Mouse (Mus musculus) urinary bladder, postnatal 4 days (tissue): ENCODE measurements around the gene Camta1.

Experiments used
- DNase-seq, 2 experiments: peaks; one replicate each; pipeline ENCODE4 v3.0.0; 2021 to 2022; ENCODE audit warnings: low spot score in 2 of 2

Camta1 gene

DNA sequence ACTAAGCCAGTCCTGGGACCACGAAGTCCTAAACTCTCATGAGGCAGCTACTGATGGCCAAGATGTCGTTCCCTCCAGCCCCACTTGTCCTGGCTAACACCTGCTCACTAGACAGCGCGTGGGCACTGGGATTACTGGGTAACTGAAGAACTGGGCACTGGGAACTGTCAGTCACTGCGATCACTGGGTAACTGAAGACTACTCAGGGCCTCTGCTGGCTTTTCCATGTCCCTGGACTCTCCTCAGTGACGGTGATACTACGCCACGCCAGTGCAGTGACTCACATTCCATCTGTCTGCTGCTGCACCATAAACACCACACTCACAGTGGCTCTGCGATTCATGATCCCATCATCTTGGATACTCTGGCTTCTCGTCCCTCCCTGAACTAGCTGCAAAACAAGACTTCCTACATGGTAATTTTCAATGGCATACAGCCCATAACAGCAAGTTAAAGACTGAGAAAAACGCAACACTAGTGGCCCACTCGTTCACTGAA is 81.7 kb downstream of the Camta1 start:
- DNase-seq: no peak

DNA sequence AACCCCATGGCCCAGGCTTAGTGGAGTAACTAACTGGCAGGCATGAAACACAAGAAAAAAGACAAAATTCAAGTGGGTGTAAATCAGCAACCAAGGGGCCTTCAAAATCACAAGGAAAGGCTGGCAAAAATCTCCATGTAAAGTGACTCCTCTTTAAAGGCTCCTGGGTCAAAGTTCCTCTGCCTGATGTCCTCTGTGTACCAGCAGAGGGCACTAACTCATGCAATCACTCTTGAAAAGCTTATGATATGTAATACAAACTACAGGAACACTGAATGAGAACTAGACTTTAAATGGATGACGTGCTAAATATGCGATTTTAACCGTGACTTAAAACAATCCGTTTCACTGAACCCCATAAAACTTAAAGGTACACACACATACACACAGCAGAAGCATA is 83.2 kb downstream of the Camta1 start:
- no peak for DNase-seq

DNA sequence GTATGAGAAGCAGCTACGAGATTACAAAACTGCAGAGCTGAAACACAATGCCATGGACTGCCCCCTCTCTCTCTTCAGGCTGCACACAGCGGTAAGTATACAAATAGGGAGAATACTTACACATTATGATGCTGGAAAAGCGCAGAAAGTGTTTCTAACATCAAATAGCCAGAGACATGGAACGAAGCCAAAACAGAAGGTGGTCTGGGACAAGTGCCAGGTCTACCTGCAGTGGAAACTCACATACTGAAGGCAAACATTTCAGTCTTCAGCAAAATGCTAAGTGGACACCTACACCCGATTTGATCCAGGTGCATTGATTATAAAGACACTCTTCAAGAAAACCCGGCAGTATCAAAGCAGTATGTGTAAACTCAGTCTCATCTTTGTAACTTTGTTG is 84.2 kb downstream of the Camta1 start:
- DNase-seq: no peak

DNA sequence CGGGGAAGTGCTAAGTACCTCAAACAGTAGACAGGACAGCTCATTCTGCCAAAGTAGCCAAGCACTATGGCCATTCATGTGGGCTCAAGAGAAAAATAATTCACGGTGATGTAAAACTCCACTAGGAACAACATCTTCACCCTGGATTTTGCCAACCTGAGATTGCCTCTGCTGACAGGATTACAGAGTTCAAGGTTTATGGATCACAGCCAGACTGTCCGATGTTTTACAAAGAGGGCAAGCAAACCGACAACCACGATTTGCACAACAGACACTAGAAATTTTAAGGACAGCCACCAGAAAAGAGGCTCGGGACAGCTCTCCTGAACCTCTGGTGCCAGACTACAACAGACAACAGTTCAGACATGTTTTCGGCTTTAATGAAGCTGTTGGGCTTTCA is 86.2 kb downstream of the Camta1 start:
- DNase-seq: no peak

DNA sequence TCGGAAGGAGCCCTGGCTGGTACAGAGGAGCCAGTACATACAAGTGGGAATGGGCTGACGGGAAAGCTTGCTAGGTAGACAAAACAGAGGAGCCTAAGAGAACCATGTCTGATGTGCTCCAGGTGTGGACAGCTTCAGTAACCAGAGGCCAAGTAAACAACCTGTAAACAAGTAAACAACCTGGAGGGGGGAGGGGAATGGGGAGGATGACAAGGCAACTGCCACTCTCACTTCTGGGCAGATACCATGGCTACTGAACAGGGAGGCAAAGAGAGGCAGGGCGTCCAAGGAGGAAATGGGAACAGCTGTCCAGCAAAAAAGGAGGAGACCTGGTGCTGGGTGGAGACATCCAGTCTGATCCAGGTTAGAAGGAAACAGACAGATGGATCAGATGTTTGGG is 88.0 kb downstream of the Camta1 start:
- no peak for DNase-seq

DNA sequence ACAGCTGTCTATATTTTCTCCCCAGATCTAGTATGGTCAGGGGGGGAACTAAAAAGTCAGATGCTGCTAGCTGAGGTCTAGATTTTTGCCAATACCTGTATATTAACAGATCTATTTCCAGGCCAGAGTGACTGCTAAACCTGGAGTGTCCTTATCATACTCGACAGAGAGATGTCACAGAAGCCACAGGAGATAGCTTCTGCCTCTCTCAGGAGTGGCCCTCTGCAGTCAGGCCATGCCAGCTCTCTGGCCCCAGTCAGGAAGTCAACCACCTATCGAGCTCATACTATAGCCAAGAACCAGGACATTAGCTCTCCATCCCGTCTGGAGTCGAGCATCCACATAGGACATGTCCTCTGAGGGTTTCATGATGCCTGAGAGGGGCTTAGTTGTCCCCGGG is 88.7 kb downstream of the Camta1 start:
- DNase-seq: no peak

DNA sequence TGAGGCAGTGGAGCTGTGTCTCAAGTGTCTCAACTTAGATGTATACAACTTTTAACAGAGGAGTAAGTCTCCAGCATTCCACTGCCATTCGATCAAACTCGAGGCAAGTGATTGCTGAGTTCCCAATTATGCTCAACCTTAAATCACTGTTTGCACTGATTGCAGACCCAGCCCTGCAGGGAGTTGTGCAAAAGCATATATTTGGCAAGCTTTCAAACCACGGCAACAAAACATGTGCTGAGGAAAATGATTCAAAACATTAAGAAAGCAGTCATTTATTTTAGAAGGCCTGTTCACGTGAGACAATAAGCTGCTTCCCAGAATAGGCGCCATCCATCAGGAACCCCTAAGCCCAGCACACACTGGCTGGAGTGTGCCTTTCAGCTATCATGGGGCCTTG is 91.0 kb downstream of the Camta1 start:
- no peak for DNase-seq

DNA sequence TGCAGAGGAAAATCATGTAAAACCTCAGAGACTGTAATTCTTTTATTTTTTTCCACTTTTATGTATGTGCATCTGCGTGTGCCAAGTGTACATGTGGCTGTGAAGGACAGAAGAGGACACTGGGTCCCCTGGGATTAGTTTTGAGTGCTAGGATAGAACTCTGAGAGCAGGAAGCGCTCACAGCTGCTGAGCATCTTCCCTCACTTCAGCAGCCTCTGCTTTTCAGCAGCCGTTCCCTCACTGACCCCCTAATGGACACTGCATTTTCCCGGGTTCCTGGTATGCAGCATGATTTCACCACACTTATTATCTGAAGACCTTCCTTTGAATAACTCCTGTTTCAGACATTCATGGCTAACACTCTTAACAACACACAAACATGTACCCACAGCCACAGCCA is 93.9 kb downstream of the Camta1 start:
- no peak for DNase-seq

DNA sequence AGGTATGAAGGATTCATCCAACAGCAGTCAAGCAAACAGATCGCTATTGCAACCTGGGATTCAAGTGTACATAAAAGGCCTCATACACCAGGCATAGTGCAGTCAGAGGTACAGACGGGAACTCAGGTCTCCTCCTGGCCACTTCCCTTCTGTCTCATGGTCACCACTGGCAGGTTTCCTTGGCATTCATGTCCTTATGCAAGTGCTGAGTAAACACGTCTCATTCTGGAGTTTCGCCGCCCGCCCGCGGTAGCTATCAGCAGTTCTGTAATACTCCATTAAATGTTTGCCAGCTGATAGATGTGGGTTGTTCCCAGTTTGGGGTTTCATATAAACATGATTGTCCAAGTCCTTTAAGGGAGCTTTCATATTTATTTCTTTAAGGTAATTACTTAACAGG is 94.3 kb downstream of the Camta1 start:
- DNase-seq: no peak

DNA sequence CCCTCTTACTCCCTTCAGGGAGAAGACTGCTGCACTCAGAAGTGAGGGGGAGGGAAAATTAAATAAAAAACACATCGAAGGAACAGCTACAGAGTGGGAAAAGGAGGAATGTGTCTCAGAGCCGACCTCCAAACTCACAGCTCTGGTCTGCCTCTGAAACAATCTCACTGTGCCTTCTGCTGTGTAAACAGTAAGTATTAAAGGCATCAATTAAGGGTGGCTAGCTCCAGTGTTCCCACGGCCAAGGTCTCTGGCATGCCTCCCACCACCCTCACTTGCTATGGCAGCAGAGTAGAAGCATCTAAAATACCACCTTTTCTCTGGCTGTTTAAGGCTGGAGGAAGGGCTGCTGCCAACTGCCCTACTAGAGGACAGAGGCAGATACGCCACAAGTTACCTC is 96.3 kb downstream of the Camta1 start:
- DNase-seq: no peak

DNA sequence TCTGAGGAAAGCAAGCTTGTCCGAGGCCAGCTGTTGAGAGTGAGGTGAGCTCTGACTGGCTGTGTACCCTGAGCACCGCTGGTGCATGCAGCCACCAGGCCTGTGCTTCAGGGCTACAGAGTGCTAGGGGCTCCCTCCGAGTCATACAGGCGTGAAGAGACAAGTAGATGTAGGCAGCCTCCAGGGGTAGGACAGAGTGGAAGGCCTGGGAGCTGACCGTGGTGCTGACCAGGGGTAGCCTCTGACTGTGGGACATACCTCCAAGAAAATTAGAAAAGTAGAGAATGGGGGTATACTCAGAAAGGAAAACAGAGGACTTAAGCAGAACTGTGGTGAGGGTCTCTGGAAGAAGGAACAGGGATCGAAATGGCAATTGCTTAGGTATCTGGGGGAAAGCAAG is 97.7 kb downstream of the Camta1 start:
- no peak for DNase-seq

DNA sequence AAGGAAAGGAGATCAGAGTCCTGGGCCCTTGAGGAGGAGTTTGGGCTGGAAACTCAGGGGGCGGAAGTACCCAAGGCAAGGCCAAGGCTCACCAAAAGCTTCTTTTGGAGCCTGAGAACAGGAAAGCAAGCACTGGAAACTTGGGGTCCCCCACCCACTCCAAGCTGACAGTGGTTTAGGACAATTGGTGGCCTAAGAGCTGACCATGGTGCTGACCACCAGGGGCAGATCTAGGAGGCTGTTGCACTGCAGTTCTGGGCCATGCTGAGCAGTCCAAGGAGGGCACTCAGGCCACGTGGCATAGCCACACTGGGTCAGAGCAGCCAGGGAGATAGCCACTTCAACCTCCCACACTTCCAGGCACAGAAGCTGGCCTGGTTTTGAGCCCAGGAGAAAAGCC is 102.6 kb downstream of the Camta1 start:
- DNase-seq: no peak

DNA sequence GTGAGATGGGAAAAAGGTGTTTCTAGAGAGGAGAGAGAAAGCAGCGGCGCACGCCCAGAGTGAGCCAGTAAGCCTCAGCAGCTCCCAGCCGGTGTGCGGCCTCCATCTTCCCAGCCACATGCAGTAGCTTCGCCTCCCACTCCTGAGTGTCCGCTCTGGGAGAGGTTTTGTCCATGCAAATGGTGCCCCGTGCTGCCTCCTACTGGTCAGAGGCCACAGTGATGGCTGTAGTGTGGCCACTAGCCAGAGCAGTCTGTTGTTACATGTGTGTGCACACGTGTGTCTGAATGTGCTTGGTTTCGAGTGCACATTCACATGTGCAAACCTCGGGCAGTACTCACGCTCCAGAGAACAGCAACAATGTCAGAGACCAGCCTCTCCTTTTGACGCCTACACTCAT is 103.3 kb downstream of the Camta1 start:
- no peak for DNase-seq

DNA sequence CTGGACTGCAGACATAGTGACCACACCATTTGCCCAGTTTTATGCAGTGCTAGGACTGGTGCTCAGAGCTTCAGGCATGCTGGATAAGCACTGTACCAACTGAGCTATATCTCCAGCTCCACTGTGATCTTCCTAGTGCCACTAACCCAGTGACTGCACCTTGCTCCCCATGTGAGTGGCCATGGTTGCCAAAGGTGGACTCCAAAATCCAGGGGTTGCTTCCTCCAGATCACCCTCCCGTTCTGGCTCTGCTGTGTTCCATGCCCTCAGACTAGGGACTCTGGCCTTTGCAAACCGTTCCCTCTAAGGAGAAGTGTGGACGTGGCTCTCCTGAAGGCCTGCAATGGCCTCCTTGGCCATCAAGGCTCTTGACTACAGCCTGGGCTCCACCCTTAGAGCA is 104.4 kb downstream of the Camta1 start:
- DNase-seq: no peak

DNA sequence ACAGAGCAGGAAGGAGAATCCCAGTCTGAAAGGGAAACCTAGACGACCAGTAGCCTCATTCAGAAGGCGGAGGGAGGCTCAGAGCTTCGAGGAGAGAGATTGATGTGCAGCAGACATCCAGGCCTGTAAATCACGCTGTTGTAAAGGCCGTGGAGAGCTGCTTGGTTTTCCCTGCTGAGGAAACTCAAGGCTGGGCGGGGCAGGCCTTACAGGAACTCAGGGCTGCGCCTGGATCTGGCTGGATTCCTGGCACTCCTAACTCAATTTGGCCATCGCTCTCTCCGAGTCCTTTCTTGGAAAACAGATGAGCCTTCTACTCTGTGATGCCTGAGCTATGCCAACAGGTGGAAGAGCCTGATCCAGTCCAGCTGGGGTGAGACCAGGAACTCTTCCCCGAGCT is 105.3 kb downstream of the Camta1 start:
- DNase-seq: peak in 1 of 2 experiments; percentile 31

DNA sequence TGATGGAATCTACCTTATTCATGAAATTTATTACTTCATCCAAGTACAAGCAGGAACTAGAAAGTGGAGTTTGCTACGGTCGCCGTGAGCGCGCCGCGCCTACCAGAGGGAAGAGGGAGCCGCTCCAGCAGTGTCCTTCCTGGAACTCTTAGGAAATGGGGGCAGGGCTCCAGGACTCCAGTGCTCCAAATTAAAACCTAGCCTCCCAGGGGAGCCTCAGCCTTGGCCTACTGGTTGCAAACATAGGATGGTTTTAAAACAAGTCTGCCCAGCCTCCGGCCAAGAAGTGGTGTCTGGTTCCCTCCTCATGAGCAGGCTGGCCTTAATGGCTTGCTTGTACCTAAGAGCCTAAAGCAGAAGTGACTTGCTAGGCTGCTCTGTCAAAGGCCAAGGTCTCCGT is 108.4 kb downstream of the Camta1 start:
- DNase-seq: no peak

DNA sequence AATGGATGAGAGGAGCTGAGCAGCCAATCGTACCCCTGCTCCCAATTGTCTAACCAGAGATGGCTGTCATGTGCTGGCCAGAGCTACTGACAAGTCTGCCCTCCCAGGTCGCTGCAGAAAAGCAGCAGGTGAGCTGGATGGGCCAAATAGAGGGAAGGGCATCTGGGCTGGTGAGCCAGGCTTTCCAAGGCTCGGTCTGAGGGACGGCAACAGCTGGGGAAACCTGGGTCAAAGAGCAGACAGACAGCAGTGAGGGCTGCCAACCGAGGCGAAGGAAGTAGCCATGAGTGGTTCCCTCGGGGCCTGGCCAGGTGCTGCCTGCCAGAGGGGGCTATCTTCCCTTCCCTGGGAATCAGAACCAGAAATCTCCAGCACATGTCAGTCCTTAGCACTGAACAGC is 109.1 kb downstream of the Camta1 start:
- no peak for DNase-seq

DNA sequence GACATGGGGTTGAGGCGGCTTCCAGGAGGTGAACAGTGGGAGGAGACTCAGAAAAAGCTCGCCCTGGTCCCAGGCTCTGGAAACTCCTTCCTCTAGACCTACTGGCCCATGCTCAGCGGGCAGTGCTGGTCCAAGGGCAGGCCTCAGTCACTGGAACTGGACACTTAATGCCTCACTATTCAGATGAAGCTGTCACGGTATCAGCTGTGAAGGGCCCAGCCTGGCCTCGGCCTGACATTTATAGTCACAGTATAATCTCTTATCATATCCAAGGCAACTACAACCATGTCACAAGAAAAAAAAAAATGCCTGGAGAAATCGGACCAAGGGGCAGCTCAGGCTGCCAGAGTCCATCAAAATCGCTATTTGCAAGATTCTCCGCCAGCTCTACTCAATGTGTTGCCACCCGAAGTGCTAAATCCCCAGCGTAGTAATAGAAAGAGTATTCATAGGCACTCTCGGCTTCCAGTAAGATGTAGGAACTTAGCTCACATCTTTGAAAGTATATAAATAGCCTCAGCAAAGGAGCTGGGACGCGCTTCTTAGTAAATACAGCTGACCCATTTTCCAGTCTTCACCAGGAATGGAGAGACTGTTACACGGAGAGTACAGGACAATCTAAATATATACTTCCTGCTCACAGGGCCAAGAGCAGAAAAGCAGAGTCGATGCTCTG is 110.3 kb downstream of the Camta1 start:
- DNase-seq: no peak

DNA sequence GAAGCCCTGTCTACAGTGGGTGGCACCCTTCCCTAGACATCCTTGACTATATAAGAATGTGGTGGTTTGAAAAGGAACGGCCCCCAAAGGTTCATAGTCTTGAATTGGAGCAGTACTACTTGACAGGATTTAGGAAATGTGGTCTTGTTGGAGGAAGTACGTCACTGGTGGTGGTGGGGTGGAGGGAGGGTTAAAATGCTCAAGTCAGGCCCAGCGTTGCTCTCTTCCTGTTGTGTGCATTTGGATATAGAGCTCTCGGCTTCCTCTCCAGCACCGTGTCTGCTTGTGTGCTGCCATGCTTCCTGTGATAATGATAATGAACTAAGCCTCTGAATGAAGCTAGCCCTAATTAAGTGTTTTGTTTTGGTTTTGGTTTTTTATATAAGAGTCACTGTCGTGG is 114.0 kb downstream of the Camta1 start:
- DNase-seq: no peak

DNA sequence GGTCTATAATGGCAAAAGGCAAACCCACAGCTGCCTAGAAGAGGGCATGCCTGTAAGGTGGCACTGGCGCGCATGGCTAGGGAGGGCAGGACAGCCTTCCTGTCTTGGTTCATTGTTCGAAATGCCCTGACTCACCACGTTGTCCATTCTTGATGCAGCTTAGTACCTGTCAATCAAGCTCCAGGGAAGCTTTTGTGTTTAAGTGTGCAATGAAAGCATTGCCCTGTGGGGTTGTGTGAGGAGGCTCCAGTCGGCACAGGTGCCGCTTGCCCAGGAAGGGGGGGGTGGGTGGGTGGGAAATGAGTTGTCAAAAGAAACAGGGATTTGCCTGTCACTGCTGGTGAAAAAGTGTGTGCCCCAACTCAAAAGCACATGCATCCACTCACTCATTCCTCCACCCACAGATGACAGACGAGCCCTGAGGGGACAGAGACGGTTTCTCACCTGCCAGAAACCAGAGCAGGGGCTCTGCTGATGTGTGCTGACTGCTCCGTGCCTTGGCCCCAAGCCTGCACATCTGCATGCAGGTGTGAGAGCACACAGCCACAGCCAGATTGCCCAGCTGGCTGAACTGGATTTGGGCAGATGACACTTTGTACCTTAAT is 115.6 kb downstream of the Camta1 start:
- no peak for DNase-seq

DNA sequence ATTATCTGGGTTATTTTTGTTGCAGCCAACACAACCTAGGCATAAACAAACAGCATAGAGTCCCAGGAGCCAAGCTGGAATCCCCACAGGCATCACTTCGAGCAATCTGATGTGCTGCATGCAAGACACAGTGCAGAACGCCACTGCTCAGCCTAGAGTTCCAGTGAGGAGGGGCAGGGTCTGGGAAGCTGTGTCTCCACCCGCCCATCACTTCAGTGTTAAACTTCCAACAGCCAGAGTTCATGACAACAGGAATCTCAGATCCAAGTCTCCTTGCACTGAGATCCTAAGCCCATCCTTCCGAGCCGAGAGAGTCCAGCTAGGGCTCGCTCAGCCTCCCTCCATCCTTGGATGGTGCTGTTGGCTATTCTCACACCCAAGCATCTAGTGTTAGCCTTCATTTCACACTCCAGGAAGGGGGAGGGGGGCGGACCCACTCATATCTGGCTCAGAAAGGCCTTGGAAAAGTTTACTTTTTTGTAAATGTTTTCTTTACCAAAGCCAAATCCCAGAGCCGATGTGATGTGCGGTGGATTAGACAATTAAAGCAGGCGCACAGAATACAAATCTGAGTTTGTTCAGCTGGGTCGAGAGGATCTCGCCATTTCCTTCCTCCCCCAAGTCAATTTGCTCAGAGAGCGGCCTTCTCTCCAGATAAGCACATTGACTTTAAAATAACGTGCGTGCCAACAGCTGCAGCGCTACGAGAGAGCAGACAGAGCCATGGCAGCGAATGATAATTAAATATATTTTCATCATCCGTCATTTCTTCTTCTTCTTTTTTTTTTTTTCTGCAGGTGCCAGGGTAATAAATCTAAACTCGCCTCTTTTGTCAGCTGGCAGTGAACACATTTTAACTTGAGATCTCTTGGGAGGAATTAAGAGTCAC is 120.2 kb downstream of the Camta1 start:
- DNase-seq: no peak

DNA sequence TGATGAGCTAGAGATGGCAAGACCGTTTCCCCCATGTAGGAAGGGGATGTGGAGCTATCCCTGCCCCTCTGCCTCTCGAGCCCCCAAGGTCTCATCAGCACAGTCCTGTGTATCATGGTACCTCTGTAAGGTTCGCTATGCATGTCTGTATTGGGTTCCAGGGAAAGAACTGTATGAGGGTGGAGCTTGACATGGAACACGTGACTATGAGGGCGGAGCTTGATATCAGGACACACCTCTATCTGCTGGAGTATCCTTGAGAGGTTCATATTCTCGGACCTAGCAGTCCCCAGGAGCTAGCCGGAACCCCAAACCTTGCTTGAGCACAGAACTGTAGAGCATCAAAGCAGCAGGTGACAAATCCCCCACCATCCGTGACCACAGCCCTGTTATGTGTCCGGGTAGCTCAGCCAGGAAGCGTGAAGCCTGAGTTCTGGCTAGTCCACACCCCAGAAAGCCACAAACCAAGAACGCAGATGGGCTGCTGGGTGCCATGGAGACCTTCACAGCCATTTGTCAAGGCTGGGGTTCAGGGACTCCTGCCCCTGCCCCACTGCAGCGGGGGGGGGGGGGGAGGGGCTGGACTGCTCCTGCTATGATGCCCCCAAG is 122.2 kb downstream of the Camta1 start:
- no peak for DNase-seq
